Mouse (Mus musculus) skeletal muscle tissue, adult 2 months (tissue): Measurements from ENCODE around the gene Gm21970.

Source experiments
- DNase-seq: peaks from one replicate; pipeline ENCODE4 v3.0.0-alpha.2; 2012; ENCODE audit warnings: low read depth, low spot score

Gene Gm21970

DNA sequence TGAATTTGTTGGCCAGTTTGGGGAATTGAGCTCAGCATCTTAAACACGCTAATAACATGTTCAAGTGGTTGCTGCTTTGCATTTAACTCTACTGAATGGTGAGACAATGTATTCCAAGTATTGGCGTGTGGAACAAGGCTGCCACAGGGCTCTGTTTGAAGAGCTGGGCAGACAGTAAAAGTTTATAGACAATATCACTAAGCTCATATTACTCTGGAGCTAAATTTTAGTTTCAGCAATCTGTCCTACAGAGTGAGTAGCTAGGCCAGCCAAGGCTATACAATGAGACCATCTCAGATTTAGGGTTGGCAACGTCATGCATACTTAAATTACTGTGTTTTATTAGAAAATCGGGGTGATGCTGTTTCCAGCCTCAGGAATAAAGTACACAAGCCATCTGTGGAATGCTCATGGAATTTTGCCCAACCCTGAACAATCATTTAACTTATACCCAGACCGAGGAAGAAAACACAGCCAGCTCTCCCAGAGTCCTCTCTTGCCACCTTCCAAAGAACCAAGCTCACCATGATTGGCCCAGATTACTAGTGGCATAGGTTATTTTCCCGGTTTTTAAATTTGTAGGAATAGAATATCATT is 10.1 kb downstream of the Gm21970 start:
- DNase-seq = no peak

DNA sequence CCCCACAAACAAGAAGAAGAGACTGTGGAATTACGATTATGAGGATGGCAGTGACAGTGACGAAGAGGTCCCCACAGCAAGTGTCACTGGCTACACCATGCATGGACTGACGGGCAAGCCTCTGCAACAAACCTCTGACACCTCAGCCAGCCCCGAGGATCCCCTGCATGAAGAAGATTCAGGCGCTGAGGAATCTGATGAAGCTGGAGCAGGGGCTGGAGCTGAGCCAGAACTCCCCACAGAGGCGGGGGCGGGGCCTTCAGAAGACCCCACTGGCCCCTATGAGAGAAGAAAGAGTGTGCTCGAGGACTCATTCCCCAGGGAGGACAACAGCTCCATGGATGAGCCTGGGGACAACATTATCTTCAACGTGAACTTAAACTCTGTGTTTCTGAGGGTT is 12.3 kb downstream of the Gm21970 start:
- no peak for DNase-seq

DNA sequence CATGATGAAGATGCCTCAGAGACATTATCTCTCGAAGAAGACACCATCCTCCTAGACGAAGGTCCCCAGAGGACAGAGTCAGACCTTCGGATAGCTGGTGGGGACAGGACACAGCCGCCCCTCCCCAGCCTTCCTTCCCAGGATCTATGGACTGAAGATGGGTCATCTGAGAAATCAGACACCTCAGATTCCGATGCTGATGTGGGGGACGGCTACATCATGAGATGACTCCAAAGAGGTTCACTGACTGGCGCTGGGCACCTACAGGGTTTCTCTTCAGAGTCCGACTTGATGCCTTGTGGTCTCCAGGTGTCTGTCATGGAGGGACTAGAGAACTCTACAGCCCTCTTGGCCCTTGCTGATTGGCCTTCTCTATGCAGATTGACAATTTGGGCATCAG is 12.7 kb downstream of the Gm21970 start:
- DNase-seq = no peak

DNA sequence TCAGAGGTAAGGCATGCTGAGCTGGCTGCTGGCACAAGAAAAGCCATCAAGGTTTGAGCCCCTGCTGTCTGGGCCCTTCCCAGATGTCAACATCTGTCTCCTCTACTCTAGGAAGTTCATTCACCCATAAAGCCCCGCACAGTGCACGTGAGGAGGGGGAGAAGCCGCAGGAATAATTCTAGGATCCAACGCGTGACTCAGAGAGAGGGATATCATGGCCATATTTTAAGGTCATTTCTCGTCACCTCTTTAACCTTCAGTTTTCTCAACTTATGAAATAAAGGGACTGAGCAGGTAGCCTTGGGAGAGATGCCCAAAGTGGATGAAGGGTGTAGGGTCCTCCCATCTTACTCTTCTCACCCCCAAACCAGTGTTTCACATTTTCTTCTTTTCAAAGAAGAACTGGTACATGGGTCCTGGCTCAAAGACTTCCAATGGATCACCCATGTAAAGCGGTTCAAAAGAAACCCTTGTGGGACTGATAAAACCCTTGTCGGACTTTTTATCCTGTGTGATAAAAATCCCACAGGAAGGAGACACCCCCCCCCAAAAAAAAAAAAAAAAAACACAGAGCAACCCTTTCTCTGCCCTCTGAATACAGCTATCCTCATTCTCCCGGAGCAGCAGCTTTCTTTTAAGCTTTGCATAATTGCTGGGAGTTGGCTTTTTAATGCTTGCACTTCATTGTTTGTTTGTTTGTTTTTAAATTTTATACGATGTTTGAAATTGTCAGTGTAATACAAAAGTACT is 13.5 kb downstream of the Gm21970 start:
- no peak for DNase-seq

DNA sequence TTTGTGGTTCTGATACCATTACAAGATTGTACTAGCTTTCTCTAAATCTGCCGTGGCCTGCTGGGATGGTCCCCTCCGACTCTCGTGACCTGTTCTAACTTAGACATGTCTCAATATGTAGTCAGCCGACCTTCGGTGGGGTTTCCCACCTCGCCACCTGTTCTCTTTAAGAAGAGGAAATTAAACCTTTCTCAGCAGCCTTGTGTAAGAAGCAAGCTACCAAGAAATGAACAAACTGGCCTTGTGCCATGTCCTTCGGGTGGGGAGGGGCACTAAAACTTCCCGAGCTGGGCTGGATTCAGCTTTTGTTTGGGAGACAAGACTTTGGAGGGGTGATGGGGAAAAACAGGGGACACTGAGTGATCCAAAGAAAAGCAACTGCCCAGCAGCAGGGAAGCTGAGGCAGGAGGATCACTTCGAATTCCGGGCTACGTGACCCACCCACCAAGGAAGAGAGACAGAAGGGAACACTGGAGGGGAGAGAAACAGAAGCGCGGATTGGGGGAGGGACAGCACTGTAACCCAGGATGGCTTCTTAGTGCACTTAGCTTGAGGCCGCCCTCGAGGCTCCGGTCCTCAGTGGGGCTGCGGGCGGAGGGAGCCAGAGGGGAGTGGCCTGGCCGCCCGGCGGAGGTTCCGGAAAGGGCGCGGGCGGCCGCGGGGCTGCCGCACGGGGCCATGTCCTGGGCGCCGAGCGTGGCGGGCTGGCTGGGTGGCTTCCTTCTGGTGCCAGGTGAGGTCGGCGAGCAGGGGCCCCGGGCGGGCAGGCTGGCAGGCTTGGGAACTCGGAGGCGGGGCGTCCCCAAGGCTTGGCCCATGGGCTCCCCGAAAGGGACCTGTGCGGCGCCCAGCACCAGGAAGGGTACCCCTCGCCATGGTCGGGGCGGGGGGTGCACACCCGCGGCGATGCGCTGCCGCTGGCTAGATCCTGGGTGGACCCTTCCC is 14.4 kb downstream of the Gm21970 start, which contains the start of gene Il10rb:
Gene Il10rb, plus strand, starts transcription at position 525 of the 945 bp plus-strand sequence.
- peak; percentile 58 for DNase-seq

DNA sequence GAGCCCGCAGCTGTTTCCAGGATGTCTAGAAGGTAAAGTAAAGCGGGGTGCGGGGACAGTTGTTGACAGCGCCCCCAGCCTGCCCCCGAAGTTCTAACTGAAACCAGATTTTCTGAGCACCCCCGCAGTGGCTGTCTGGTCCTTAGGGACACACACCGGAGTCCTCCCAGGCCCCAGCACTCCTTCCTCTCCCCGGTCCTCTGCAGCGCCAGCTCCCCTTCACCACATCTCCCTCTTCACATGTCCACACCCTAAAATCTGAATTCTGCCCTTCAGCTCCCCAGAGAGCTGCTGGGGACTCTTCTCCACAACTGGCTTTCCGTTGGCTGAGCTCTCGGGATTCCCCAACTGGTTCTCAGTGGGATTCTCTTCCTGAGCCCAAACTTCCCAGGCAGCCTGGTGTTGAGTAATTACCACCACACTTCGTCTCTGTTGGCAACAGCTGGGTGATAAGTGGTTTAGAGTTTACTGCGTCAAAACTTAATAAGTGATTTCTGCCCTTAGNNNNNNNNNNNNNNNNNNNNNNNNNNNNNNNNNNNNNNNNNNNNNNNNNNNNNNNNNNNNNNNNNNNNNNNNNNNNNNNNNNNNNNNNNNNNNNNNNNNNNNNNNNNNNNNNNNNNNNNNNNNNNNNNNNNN is 15.2 kb downstream of the Gm21970 start:
- DNase-seq = peak; percentile 23

DNA sequence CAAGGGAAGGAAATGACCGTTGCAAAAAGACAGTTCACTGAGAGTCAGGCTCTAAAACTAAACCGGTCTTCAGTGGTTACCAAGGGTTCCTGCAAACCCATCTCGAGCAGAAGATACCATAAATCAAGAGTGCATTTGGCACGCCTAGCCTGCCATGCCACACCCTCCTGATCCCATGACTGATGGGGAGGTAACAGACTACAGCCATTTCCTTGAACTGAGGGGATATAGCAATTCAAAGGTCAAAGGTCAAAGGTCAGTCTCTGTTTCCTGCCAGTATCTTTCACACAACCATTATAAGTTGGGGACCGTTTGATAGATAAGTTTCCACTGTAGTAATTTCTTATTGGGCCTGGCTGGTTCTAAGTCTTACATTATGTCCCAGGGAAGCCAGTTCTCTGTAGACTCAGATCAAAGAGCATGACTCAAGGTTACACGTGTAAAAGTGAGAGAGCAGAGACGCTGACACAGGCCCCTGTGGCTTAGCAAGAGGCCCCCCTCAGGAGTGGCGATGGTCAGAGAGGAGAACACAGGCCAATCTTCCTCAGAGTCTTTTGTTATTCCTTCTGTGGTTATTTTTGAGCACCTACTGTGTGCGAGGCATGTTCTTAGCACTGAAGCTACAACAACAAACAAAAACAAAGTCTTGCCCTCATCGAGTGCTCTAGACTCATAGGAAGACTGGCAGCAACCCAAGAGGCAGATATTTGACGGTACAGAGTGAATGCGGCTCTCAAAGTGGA is 21.8 kb downstream of the Gm21970 start:
- no peak for DNase-seq

DNA sequence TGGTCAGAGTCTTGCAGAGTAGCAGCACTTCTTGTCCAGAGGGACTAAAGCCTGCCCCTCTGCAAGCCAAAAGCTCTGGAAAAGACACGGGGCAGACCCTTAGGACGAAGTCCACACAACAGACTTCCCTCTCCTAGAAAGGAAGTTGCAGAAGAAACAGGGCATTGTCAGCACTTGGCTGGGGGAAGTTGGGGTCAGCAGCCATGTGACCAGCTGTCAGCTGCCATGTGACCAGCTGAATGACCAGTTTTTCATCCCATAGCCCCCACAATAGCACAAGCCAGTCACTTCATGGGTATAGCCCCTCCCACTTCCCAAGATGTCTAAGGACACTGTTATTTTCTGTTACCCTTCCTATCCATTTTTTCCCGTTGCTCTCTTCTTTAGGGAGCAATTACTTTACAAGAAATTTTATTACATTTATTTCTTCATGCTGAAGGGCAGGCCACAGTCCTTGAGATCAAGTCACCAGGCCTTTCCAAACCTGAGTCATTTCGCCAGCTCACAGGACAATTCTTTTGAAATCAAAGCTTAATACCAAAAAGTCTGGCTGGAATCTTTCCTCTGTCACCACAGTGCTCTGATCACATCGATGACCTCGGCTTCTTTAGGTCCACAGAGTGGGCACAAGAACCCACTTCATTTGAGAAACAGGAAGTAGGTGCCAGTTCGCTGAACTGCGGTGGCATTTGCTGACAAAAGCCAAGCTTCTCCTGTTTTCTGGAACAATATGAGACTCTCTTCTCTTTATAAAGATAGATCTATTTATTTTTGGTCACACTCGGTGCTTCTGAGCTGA is 24.1 kb downstream of the Gm21970 start:
- peak; percentile 28 for DNase-seq

DNA sequence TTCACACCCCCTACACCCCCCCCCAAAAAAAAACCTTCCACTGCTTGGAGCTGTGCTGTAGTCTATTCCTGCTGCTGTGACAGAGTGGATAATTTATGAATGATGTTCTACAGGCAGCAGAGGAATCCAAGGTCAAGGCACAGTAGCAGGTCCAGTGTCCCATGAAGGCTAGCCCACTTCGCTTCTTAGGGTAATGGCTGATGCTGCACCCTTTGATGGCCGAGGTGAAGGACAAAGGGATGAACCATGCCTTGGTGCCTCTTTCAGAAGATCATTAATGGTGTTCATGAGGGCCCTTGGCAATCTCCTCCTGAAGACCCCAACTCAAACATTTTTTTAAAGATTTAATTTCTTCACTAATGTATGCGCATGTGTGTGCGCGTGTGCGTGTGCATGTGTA is 24.8 kb downstream of the Gm21970 start:
- DNase-seq = no peak

DNA sequence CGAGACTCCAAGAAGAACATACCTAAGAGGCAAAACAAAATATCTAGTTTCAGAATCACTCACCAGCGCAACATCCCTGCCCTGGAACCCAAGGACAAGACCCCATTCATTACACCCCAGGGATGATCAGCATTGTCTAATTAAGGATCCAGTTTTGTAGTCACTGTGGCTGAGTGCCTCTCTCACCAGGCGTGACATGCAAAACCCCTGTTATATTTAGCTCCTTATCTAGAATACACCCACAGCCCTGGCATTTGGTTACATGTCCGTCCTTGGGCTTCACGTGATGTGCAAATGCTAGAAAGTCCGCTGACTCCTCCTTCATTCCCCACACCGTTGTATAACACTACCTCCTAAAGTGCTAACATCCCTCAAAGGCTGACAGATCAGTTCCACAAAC is 25.4 kb downstream of the Gm21970 start:
- peak; percentile 30 for DNase-seq

DNA sequence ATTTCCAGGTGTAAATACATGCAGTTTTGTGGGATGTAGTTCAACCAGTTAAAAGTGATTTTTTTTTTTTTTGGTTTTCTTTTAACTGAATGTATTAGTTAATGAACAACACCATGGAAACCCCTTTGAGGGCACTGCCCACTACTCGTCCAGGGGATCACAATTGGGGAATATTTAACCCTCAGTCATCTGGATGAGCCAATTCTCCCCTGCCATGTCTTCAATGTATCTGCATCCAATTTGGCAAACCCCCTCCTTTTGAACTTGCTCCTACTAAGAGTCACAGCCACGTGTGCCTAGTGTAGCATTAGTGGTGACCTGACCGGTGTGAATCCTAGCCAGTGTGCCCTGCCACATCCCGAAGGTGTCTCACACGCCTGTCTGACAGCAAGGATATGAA is 27.0 kb downstream of the Gm21970 start:
- no peak for DNase-seq

DNA sequence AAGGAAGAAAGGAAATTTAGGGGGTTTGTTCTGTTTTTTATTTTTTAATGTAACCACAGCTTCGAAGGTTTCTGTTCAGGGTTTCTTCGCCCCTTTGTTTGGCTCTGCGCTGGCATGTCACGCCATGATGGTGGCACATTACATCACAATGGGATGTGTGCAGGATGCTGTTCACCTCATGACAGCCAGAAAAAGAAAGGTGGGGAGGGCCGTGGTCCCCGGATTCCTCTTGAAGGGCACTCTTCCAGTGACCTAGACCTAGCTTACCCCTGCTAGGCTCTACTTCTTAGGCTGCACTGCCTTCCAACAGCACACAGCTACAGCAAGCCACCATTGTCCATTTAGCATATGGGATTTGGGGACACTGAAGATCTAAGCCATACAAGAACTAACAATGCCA is 34.3 kb downstream of the Gm21970 start:
- DNase-seq = no peak

DNA sequence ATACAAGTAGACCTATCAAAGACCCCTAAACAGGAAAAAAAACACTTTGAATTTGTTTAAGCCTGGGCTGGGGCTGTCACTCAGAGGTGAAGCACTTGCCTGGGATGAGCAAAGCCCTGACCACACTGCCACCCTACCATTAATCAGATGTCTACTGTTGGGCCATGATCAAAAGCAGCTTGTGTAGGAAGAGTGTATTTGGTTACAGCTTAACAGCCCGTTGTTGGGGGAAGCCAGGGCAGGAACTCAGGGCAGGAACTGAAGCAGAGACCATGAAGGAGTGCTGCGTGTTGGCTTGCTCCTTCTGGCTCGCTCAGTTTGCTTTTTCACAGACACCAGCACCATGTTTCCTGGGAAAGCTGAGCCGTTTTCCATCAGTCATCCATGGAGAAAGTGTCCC is 35.1 kb downstream of the Gm21970 start:
- DNase-seq = no peak

DNA sequence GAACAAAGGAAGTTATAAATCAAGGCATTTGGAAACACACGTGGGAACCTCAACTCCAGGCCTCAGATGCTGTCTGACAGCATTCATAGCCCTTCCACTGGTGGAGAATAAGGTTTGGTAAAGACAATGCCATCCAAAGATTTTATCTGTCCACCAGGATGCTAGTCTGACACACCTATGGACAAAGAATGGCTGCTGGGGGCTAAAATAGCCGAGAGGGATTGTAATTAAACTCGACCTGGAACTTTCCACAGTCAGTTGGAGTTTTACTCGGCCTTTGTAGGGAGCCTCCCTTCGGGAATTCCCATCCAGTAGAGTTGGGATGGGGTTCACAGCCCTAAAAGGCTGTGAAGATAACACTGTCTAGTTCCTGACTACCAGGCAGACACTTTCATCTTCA is 35.9 kb downstream of the Gm21970 start:
- no peak for DNase-seq

DNA sequence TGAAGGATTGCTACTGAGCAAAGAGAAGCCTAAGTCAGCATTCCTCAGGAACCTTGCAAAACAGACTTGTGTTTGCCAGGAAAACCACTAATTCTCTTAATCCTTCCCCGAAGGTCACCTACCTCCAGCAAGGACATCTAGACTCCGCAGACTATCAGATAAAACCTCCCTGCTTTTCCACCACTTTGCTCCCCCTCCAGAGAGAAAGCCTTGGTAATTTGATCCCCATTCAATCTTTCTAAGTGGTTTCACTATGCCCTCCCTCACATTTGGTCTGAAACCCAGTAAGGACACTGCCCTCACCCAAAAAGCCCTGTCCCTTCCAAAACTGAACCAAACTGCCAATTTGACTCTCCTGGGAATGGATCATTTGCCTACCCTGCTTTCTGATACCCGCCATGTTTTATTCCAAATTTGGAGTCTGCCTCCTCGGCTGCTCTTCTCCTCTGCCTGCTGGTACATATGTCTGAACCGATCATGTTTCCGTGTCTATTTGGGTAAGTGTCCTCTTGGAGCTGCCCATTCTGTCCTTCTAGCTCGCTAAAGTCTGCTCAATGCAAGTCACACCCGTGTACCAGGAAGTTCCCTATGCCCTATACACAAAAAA is 36.8 kb downstream of the Gm21970 start:
- no peak for DNase-seq

DNA sequence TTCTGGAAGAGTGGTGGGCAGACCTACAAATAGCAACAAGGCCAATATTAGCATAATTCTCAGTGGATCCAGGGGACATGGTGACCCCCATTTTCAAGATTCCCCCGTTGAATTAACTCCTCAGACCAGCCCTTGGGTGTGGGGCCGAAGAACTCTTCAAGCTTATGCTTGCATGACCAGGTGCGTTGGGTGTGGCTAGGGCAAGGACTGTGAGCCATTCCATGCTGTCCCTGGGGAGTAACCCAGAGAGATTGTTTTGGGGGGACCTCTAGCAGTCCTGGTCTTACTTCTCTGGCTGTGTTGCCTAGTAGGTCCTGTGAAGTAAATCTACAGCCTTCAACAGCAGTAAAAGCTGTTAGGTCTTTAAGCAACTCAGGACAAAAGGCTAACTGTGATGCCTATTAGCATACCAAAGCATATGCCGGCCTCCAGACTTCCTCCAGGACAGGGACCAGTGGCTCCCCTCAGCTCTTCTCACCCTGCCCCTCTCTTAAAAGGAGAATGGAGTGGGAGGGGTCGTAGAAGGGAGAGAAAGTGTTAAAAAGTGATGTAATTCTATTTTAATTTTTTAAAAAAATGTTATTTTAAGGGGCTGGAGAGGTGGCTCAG is 41.3 kb downstream of the Gm21970 start:
- no peak for DNase-seq

DNA sequence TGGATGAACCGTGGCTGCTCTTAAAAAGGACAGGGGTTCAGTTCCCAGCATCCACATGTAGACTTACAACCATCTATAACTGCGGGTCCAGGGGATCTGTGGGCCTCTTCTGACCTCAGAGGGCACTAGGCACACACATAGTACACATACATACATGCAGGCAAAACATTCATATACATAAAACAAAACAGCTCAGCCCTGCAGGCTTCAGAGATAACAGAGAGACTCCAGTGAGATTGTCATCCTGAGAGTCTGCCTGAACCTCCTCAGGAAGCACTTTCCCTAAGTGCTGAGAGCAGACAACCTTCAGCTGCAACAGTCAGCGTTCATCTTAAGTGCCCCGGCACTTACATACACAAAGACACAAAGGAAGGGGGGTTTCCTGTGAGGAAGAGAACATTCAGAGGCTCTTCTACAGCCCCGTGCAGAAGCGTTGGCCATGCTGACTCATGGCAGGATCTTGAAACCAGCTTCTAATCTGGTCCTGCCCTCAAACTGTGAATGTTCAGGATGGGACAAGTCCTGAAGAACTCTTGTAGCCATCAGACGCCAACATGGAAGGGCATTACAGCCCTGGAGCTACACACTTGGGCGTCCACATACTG is 41.9 kb downstream of the Gm21970 start:
- no peak for DNase-seq

DNA sequence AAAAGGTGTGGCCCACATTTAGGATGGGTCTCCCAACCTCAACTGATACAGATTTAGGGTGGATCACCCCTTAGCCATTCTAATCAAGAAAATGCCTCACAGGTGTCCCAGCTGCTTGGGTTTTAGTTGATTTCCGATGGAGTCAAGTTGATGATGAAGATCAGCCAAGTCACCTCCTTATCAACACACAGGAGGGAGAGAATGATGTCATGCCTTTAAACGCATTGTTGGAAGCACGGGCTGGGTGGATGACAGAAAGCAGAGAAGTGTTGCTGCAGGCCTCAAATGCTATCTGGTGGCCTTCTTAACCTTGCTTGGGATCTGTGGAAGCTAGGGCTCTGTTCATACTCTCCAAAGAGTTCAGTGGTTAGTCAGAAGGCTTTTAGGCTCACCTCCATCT is 42.6 kb downstream of the Gm21970 start:
- DNase-seq = no peak

DNA sequence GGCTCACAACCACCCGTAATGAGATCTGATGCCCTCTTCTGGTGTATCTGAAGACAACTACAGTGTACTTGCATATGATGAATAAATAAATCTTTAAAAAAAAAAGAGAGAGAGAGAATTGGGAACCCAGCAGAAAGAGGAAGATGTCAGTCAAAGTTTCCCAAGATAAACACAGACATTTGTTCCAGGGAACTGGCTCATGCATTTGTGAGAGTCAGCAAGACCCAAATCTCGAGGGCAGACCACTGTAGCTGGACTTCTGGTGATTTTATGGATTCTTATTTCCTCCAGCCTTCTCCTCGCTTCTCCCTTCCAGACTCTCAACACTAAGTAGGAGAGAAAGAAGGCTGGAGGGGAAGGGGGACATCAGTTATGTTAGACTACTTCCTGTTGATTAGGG is 46.6 kb downstream of the Gm21970 start:
- DNase-seq = no peak
